Mouse (Mus musculus): ENCODE data around the gene Cars2. TPM values are rescaled to one million over a fixed set of nuclear protein-coding genes. Genes with fewer than 3 reads are reported as not detected.

Gene Cars2
- total and polyA plus RNA-seq, 3 experiments: 62.8 to 63.8 TPM; not detected in 1

DNA sequence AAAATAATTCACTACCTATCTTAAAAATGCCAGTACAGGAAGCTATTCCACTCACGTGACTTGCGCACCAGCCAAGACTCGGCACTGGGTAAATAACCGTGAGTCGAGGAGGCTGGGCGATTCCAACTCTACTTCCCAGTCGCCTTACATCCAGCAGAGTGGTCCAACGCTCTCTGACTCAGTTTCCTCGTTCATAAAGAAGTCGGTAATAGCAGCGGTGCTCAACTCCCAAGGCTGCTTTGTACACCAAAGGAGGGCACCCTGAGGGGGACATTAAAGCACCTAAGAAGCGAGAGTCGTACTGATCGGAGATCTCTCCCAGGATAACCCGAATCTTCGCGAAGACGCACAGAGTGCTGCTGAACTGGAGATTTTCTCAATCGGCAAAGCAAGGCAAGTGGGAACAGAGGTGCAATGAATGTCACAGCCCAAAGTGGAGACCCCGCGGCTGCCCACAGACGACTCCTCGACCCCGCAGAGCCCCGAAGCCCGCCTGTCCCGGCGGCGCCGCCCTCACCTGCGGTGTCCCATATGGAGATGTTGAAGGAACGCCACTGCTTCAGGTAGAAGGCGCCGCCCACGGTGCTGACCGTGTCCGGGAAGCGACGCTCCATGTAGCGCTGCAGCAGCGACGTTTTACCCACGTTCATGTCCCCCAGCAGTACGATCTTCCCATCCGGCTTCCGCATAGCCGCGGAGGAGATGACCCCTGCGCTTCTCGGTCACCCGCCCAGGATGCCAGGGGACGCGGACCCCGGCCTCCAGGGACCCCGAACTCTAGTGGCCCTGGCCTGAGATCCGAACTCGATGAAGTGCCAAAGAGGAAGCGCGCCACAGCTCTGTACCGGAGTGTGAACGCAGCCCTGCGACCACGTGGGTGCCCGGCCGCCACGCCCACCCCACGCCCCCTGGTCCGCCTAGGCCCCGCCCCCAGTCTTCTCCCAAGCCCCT lies 72.5 kb downstream of the Cars2 start, which contains the start of gene Rab20 (continued):
- TF ChIP-seq USF2 (IDR thresholded peaks at IDR 0.05; ENCODE audit: borderline replicate concordance in 1 of 2, insufficient read depth in 1 of 2, low read depth in 1 of 2, low read length in 2 of 2): peak; percentile 36 to 79; a peak in 3 of 4 replicates
- no peak for TF ChIP-seq KAT2A (conservative IDR thresholded peaks at IDR 0.05; ENCODE audit: low read depth, low read length)
- no peak for TF ChIP-seq MAZ (IDR thresholded peaks at IDR 0.05; ENCODE audit: low read depth, low read length)
- TF ChIP-seq TCF12 (IDR thresholded peaks at IDR 0.05; ENCODE audit: low read depth, low read length): 0 out of 2 replicates have a peak, but pooled peaks have one; percentile 4
- TF ChIP-seq CTCF (IDR thresholded peaks at IDR 0.05 in 2 of 3, conservative IDR thresholded peaks at IDR 0.05 in 1 of 3; ENCODE audit: control insufficient read depth in 1 of 3, insufficient read depth in 1 of 3, low read depth in 2 of 3, low read length in 3 of 3, poor library complexity in 1 of 3, severe bottlenecking in 1 of 3): no peak
- no peak for TF ChIP-seq MYB (IDR thresholded peaks at IDR 0.05; ENCODE audit: low read depth, low read length)

DNA sequence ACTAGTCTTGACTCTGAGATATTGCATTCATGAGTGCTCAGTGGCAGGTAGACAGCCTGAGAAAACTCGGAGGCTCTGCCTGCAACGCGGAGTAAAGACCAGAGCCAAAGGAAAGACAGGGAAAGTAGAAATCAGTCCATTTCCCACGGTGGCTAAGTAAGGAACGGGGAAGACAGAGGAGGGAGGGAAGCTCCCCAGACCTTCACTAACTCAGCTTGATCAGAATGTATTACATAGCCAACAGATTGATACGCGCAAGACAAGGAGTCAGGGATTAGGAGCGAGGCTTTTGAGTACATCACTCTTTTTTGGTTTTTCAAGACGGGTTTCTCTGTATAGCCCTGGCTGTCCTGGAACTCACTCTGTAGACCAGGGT lies 73.4 kb downstream of the Cars2 start:
- H3K4me1 ChIP-seq (ENCODE audit: control insufficient read depth in 1 of 2, insufficient read depth in 2 of 2, low read length in 2 of 2): peaks cover 0 to 4% of the 10 kb centered on the region in 2 experiments; a peak in 1 of 4 replicates
- H3K9ac ChIP-seq (ENCODE audit: control insufficient read depth, low read depth, low read length, poor library complexity, severe bottlenecking): no peak overlapping the region
- H3K9me3 ChIP-seq (replicated peaks; ENCODE audit: insufficient read depth, low read length): no peaks in the 10 kb centered on the region
- H3K4me3 ChIP-seq (ENCODE audit: control insufficient read depth in 1 of 2, insufficient read depth in 1 of 2, low read depth in 2 of 2, low read length in 2 of 2): peak overlapping the region; percentile 59 to 84
- no peak for TF ChIP-seq SIN3A (IDR thresholded peaks at IDR 0.05; ENCODE audit: low read length)
- no peak for TF ChIP-seq NRF1 (IDR thresholded peaks at IDR 0.05; ENCODE audit: insufficient read depth, low read depth, low read length, poor library complexity, severe bottlenecking)
- no peak for TF ChIP-seq ELF1 (IDR thresholded peaks at IDR 0.05; ENCODE audit: low read depth, low read length)
- no peak for TF ChIP-seq MAFK (IDR thresholded peaks at IDR 0.05; ENCODE audit: borderline replicate concordance, low read depth, low read length)
- TF ChIP-seq HCFC1 (IDR thresholded peaks at IDR 0.05; ENCODE audit: low read depth, low read length): no peak
- TF ChIP-seq RCOR1 (IDR thresholded peaks at IDR 0.05; ENCODE audit: low read depth, low read length): no peak
- no peak for TF ChIP-seq MEF2A (IDR thresholded peaks at IDR 0.05; ENCODE audit: extremely low read depth, insufficient replicate concordance, low read depth, low read length, poor library complexity, severe bottlenecking)
- no peak for TF ChIP-seq MYC (IDR thresholded peaks at IDR 0.05; ENCODE audit: low read depth, low read length)
- TF ChIP-seq CHD2 (IDR thresholded peaks at IDR 0.05; ENCODE audit: low read length): no peak
- TF ChIP-seq MYB (IDR thresholded peaks at IDR 0.05; ENCODE audit: low read depth, low read length): no peak
- TF ChIP-seq KAT2A (conservative IDR thresholded peaks at IDR 0.05; ENCODE audit: low read depth, low read length): no peak
- TF ChIP-seq EP300 (IDR thresholded peaks at IDR 0.05; ENCODE audit: low read depth in 1 of 2, low read length in 2 of 2): no peak
- no peak for TF ChIP-seq ZMIZ1 (IDR thresholded peaks at IDR 0.05; ENCODE audit: low read depth, low read length)
- no peak for TF ChIP-seq MXI1 (IDR thresholded peaks at IDR 0.05; ENCODE audit: low read depth, low read length)
- H3K36me3 ChIP-seq (ENCODE audit: control insufficient read depth in 1 of 2, insufficient read depth in 2 of 2, low read length in 2 of 2): peaks cover 0 to 2% of the 10 kb centered on the region in 2 experiments; a peak in 1 of 4 replicates
- H3K27ac ChIP-seq (ENCODE audit: control insufficient read depth, low read depth, low read length): no peak overlapping the region
- H3K79me2 ChIP-seq (ENCODE audit: control insufficient read depth, insufficient read depth, low read length, poor library complexity): peaks cover 6% of the 10 kb centered on the region
- DNase-seq (ENCODE audit: low read depth, low spot score): no peak
- no peaks in the 10 kb centered on the region for H3K27me3 ChIP-seq (ENCODE audit: control insufficient read depth in 1 of 2, insufficient read depth in 2 of 2, low read length in 2 of 2)

Measured in MEL (cell line).